Mouse (Mus musculus) olfactory bulb, adult 2 months (tissue): Measurements from ENCODE around the gene Cdc27.

Experiments
- CTCF ChIP-seq: fragments of 200-500 bp; IDR thresholded peaks from 2 replicates; pipeline ENCODE4 v1.5.1; 2012; ENCODE audit warnings: low read depth, mild to moderate bottlenecking, low read length, moderate library complexity; ENCODE audit not compliant: insufficient read depth
- POLR2A ChIP-seq: fragments of 200-500 bp; IDR thresholded peaks from 2 replicates; pipeline ENCODE4 v1.6.1; 2012; ENCODE audit warnings: mild to moderate bottlenecking, low read depth, low read length, moderate library complexity; ENCODE audit not compliant: insufficient read depth

GRCm38 (mm10) chr11:104572566-104572965 lies 22.1 kb upstream of the Cdc27 start:
- TF ChIP-seq CTCF (no peak), POLR2A (no peak)
